Mouse (Mus musculus) neural tube, embryonic 10.5 days (tissue): ENCODE data around the gene 1700007K13Rik.

Source experiments
- DNase-seq: peaks from one replicate; pipeline ENCODE4 v3.0.0-alpha.2; 2017; ENCODE audit warnings: low spot score; ENCODE audit errors: extremely low spot score

1700007K13Rik gene

GRCm38 (mm10) chr2:28470591-28470990 lies 4.5 kb upstream of the 1700007K13Rik start:
- no peak for DNase-seq

GRCm38 (mm10) chr2:28469461-28469860 lies 3.3 kb upstream of the 1700007K13Rik start:
- DNase-seq: no peak

DNA sequence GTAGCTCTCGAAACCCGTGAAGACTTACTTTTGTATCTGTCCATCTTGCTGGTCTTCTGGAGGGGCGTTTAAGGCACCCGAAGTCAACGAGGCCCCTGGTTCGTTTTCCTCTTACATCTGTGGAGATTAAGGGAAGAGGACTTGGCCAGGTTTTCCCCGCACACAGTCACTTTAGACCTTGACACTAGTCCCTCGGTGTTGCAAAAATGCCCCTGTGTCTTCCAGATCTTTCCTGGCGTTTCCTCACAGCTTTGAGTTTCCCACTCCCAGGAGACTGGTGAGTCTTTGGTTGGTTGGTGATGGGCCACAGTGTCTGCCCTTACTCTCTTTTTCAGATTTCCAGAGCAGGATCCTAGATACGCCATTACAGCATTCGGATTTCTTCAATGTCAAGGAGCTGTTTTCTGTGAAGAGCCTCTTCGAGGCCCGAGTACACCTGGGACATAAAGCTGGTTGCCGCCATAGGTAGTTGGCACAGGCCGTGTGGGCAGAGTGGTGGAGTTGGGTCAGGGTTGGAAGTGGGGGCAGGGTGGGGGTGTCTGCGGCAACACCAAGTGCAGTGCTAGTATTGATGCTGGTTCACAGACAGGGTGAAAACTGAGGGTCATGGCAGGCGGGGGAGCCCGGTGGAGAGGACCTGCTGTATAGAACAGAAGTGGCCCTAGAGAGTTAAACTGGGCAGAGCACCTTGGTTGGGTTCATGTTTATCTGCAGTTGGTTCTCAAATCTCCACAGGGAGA lies 2.5 kb upstream of the 1700007K13Rik start:
- DNase-seq: no peak

GRCm38 (mm10) chr2:28467860-28468485 lies 1.8 kb upstream of the 1700007K13Rik start, which contains the start of gene Mrps2:
Gene Mrps2, plus strand, starts transcription at chr2:28468066.
- DNase-seq: peak; percentile 93

DNA sequence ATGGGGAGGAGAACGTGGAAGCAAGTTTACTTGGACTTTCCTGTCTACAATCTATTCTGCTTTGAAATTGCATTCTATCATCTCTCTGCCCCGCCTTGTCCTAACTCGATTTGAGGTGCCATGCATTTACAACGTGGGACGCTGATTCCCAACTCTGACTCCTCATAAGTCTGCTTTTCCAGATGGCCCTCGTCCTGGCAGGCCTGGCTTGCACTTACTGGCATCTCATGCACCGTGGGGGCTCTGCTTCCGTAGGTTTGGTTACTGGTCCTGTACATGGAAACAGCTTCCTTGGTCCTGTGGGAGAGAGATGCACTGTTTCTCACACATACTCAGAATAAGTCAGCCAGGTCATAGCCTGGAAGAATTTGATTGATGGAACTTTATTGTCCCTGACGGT lies 1.2 kb downstream of the 1700007K13Rik start:
- DNase-seq: no peak

GRCm38 (mm10) chr2:28463919-28464318 lies 2.2 kb downstream of the 1700007K13Rik start:
- peak; percentile 63 for DNase-seq

DNA sequence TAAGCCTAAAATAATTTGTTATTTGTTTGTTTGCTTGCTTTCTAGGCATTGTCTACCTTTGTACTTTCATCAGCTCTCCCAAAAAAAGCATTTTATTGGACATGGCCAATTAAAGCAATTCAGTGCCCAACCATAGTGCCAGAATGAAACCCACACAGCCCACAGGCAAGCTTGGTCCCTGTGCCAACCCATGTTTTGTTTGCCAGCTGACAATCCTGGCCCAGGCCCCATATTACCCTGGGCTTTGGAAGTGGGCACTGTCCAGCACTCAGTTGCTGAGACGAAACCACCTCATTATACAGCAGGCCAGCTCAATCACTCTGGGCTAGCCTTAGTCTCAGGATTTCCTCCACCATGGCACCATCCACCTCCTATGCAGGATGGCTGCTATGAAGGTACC lies 9.5 kb downstream of the 1700007K13Rik start:
- no peak for DNase-seq

DNA sequence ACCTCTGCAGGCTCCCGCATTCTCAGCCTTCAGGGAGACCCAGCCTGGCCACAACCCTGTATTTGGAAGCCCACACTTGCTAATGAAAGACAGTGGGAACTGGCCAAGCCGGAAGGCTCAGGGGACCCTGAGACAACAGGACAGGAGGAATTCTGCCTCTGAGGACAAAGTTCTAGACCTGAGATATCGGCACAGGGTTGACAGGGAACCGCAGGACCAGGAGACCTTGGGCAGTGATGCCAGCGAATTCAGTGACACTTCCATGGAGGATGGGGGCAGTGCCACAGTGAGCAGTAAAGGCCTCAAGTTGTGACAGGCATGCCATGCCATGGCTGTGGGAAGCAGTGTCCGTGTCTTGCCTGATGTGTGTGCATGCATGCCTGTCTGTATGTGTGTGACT lies 12.6 kb downstream of the 1700007K13Rik start:
- no peak for DNase-seq

- no peak for DNase-seq
These were observed 14.5 kb downstream of the 1700007K13Rik start for GRCm38 (mm10) chr2:28451663-28452062.

GRCm38 (mm10) chr2:28447315-28447670 lies 18.8 kb downstream of the 1700007K13Rik start:
- DNase-seq: peak; percentile 45

DNA sequence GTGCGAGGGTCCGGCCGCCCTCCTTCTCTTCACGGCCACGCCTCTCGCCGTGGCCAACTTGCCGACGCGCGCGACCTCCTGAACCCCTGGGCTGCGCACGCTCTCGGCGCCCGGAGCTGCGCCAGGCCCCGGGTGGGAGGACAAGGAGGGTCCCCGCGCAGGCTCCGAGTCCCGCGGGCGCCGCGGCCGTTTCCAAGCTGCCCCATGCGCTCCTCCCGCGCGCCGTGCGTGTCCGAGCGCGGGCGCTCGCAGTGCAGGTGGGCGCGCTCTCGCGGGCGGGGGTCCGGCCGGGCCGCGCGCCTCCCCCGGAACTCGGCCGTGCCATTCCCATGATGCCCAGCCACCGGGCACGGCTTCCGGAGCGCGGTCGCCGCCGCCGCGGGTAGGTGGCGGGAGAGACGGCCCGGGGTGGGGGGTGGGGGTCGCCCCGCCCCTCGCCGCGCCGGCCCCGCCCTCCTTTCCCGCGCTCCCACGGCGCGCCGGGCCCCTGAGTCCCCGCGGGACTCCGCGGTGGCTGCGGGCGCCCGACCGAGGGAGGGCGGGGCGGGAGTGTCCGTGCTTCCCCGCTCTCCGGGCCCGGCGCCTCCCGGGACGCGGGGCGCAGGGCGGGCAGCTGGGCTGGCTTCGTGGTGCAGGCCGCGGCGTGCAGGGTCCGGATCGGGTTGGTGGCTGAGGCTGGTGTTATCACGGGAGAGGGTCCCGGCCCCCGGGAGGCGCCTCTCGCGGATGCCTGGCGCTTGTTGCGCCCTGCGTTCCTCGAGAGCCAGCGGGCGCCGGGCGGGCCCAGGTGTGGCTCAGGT lies 19.4 kb downstream of the 1700007K13Rik start, which contains the start of gene Ppp1r26:
TSS of gene Ppp1r26 (plus strand) at position 286 of the 800 bp plus-strand sequence.
- DNase-seq: peak; percentile 48

GRCm38 (mm10) chr2:28446181-28446514 lies 20.0 kb downstream of the 1700007K13Rik start:
- DNase-seq: no peak

- DNase-seq: no peak
These were observed 21.1 kb downstream of the 1700007K13Rik start for GRCm38 (mm10) chr2:28445082-28445481.

DNA sequence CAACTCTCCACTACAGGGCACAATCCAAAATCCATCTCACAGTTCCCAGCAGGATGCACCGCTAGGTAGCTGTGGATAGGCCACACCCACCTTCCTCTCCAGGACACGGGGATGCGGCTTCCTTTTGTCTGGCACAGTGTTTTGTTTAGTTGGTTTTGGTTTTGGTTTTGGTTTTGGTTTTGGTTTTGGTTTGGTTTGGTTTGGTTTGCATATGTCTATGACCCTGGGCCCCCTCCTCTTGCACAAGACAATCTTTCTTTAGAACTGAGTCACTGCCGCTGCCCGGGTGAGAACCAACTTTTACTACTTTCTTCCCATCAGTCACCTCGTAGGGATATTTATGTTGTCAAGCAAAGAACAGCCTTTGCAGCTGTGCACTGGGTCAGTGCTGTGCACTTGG lies 25.3 kb downstream of the 1700007K13Rik start:
- DNase-seq: no peak

GRCm38 (mm10) chr2:28435401-28435800 lies 30.7 kb downstream of the 1700007K13Rik start:
- DNase-seq: no peak

GRCm38 (mm10) chr2:28433512-28433911 lies 32.6 kb downstream of the 1700007K13Rik start:
- DNase-seq: no peak

GRCm38 (mm10) chr2:28432811-28433210 lies 33.3 kb downstream of the 1700007K13Rik start:
- no peak for DNase-seq

DNA sequence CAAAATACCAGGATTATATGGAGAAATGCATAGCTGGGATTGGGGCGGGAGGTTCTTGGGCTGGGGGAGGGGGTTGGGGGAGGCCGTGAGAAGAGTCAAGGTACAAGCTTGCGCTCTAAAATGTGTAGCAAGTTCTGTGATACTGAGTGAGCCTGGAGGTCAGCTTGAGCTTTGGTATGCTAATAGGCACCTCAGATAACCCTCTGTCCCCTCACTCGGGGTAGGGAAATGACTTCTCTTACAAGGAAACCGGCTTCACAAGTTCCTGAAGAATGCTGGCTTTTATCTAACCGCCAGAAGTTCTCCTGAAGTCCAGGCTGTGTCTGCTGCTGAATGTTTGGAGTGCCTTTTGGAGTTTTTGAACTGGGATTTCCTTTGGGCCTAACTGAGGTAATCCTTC lies 35.3 kb downstream of the 1700007K13Rik start:
- no peak for DNase-seq

GRCm38 (mm10) chr2:28427226-28427625 lies 38.9 kb downstream of the 1700007K13Rik start:
- no peak for DNase-seq

GRCm38 (mm10) chr2:28423167-28423566 lies 43.0 kb downstream of the 1700007K13Rik start:
- peak; percentile 51 for DNase-seq

DNA sequence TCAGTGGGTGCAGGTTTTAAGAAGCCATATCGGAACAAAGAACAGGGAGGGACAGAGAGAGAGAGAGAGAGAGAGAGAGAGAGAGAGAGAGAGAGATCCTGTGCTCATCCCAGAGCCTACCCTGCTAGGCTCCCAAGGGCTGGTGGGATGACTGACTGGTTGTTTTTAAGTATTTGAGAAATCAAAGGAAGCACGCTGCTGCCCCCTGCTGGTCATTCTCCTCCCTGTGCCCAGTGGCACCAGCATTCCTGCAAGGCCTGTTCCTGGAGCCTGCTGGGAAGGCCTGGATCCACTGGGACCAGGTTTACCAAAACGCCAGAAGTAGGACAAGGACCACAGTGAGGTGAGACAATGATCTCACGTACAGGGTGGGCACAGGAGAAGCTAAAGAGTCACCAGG lies 46.2 kb downstream of the 1700007K13Rik start:
- peak; percentile 88 for DNase-seq

- DNase-seq: peak; percentile 89
These were observed 48.1 kb downstream of the 1700007K13Rik start for GRCm38 (mm10) chr2:28418034-28418433.
